Mouse (Mus musculus) kidney, adult 2 months (tissue): ENCODE results near the gene Itga2.

Experiments
- CTCF ChIP-seq: fragments of 200-500 bp; conservative IDR thresholded peaks from 2 replicates; pipeline ENCODE4 v1.5.1; 2011; ENCODE audit warnings: low read depth, mild to moderate bottlenecking, control low read depth, low read length, moderate library complexity, mixed read lengths; ENCODE audit not compliant: insufficient read depth, insufficient read length
- POLR2A ChIP-seq: fragments of 200-500 bp; IDR thresholded peaks from one replicate; pipeline ENCODE4 v1.6.1; 2011; ENCODE audit warnings: low read depth, low read length, control low read depth

GRCm38 (mm10) chr13:114822871-114823270 lies 109.0 kb downstream of the Itga2 start:
- TF ChIP-seq CTCF (no peak), POLR2A (no peak)
